9 mouse cellular contexts compared by ENCODE assay signal in genomic region chr13:17028595-17028994, GRCm38 (mm10).
DNase-seq lines count a peak whose midpoint lies in the region; ATAC-seq lines count a peak whose summit lies in the region.
"Had no signal": no experiment of that assay in that cellular context is flagged by ENCODE, and none has a peak within 500 bp of the region (broad histone marks: within the 10 kb centered on the region; RNA-seq: fewer than 3 reads in every experiment).

No protein-coding gene starts in this region.

- no peak for ATAC-seq in forebrain, embryonic 12.5 days (ENCODE audit: low FRiP score)

- H3K4me3 ChIP-seq in forebrain, embryonic 10.5 days, result no peak overlapping the region
- no peak overlapping the region for H3K4me3 ChIP-seq in forebrain, embryonic 12.5 days (replicated peaks)

- peak; percentile 17 for DNase-seq in forebrain, embryonic 10.5 days (ENCODE audit: extremely low spot score, low spot score)
- DNase-seq in adrenal gland, adult (ENCODE audit: inconsistent age in 2 of 2, low spot score in 1 of 2), result peak; percentile 30 to 81
- DNase-seq in embryo, embryonic 9.5 days (ENCODE audit: extremely low spot score), result peak; percentile 37
- DNase-seq in heart, postnatal 4 days, result peak; percentile 77
- DNase-seq in layer of hippocampus, postnatal 36 days, result peak; percentile 6 to 24
- peak; percentile 26 for DNase-seq in lung, postnatal 25 days (ENCODE audit: low spot score)
- peak; percentile 14 to 24 for DNase-seq in right cerebral cortex, postnatal 36 days (ENCODE audit: low spot score in 2 of 2)

- 50% methylated on average over 3 of the region's 3 CpGs for WGBS in forebrain, embryonic 10.5 days
- 47% methylated on average over 3 of the region's 3 CpGs for WGBS in forebrain, embryonic 12.5 days

- no peak overlapping the region for H3K27ac ChIP-seq in forebrain, embryonic 10.5 days
- no peak overlapping the region for H3K27ac ChIP-seq in forebrain, embryonic 12.5 days
- H3K27ac ChIP-seq: macrophage had no signal

- H3K4me2 ChIP-seq in forebrain, embryonic 12.5 days, result no peak overlapping the region

- no peaks in the 10 kb centered on the region for H3K36me3 ChIP-seq in forebrain, embryonic 10.5 days (replicated peaks)
- no peaks in the 10 kb centered on the region for H3K36me3 ChIP-seq in forebrain, embryonic 12.5 days (replicated peaks)

- H3K9me3 ChIP-seq in forebrain, embryonic 10.5 days, result no peaks in the 10 kb centered on the region; the same call in 1 of the 2 replicates
- H3K9me3 ChIP-seq in forebrain, embryonic 12.5 days, result no peaks in the 10 kb centered on the region

- H3K27me3 ChIP-seq in forebrain, embryonic 10.5 days (ENCODE audit: poor library complexity, severe bottlenecking), result no peaks in the 10 kb centered on the region
- H3K27me3 ChIP-seq in forebrain, embryonic 12.5 days, result no peaks in the 10 kb centered on the region

- no peak overlapping the region for H3K9ac ChIP-seq in forebrain, embryonic 12.5 days

- no peaks in the 10 kb centered on the region for H3K4me1 ChIP-seq in forebrain, embryonic 10.5 days
- no peaks in the 10 kb centered on the region for H3K4me1 ChIP-seq in forebrain, embryonic 12.5 days

Comparison
In these comparisons a context has a peak if more than half of its experiments do, and no peak if none do; other contexts are left out.
1. DNase-seq: peak in every context shown above with its lines; median percentile 77 in heart, postnatal 4 days; 56 in adrenal gland, adult; 37 in embryo, embryonic 9.5 days; 26 in lung, postnatal 25 days; 19 in right cerebral cortex, postnatal 36 days; 17 in forebrain, embryonic 10.5 days; 15 in layer of hippocampus, postnatal 36 days.